8 mouse cellular contexts compared by ENCODE assay signal in the genomic region with DNA sequence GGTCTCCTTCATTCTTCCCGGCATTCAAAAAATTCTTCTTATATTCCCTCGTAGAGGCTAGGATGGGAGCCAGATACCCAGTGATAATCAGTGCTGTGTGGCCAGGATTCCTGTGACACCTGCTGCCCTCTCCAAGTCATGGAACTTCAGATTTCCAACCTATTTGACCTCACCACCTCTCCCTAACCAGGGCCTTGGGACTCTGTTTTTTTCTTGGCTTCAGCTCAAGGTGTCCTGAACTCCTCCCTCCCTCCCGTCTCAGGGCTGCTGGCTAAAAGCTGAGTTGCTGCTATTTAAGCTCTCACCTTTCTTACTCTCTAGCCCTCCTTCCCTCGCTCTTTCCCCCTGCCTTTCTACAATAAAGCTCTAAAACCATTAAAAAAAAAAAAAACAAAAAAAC. TPM values are rescaled to one million over a fixed set of nuclear protein-coding genes. Genes with fewer than 3 reads are reported as not detected.
A peak's percentile ranks its signal among the peaks of the same experiment; 100 is the strongest.
DNase-seq lines count a peak whose midpoint lies in the region; ATAC-seq and TF ChIP-seq lines count a peak whose summit lies in the region.

No protein-coding gene starts in this region.

- peaks cover 20% of the 10 kb centered on the region for H3K36me3 ChIP-seq in heart, embryonic 14.5 days (ENCODE audit: control insufficient read depth, insufficient read depth, low read length)
- H3K36me3 ChIP-seq in hindbrain, embryonic 11.5 days (ENCODE audit: control insufficient read depth, insufficient read depth, low read length): 0 out of 2 replicates have a peak, but pooled peaks cover 4% of the 10 kb centered on the region
- H3K36me3 ChIP-seq in midbrain, embryonic 10.5 days: peaks cover 25% of the 10 kb centered on the region

- H3K9me3 ChIP-seq in heart, embryonic 14.5 days (ENCODE audit: control insufficient read depth, low read length): no peaks in the 10 kb centered on the region
- H3K9me3 ChIP-seq in hindbrain, embryonic 11.5 days (ENCODE audit: control insufficient read depth, low read length): no peaks in the 10 kb centered on the region
- H3K9me3 ChIP-seq in midbrain, embryonic 10.5 days (replicated peaks): no peaks in the 10 kb centered on the region

- TF ChIP-seq POLR2A in brain, embryonic 14.5 days (IDR thresholded peaks at IDR 0.05; ENCODE audit: borderline replicate concordance, extremely low read depth, insufficient read depth, insufficient read length, poor library complexity, severe bottlenecking): no peak

- peak overlapping the region; percentile 94 for H3K9ac ChIP-seq in heart, embryonic 14.5 days (ENCODE audit: low read length)
- H3K9ac ChIP-seq in hindbrain, embryonic 11.5 days (ENCODE audit: low read depth, low read length): peak overlapping the region; percentile 96

- H3K4me2 ChIP-seq in heart, embryonic 14.5 days (ENCODE audit: low read length): peak overlapping the region; percentile 99
- peak overlapping the region; percentile 97 for H3K4me2 ChIP-seq in hindbrain, embryonic 11.5 days (replicated peaks; ENCODE audit: low read depth, low read length)

- no peak for DNase-seq in heart, adult 9 months (ENCODE audit: low spot score in 2 of 2)
- DNase-seq in brain, embryonic 14.5 days (ENCODE audit: low read depth): peak; percentile 38
- DNase-seq in hindbrain, embryonic 11.5 days (ENCODE audit: low spot score): peak; percentile 39
- no peak for DNase-seq in midbrain, embryonic 10.5 days (ENCODE audit: low spot score)
- DNase-seq in left cerebral cortex, adult 9 months (ENCODE audit: low spot score in 2 of 2): no peak
- no peak for DNase-seq in gastrocnemius, postnatal 25 days
- no peak for DNase-seq in spleen, postnatal 10 days (ENCODE audit: low spot score in 2 of 2)

- H3K27me3 ChIP-seq in heart, embryonic 14.5 days (ENCODE audit: control insufficient read depth, insufficient read depth, low read length): no peaks in the 10 kb centered on the region
- H3K27me3 ChIP-seq in hindbrain, embryonic 11.5 days (ENCODE audit: control insufficient read depth, insufficient read depth, low read length): no peaks in the 10 kb centered on the region
- no peaks in the 10 kb centered on the region for H3K27me3 ChIP-seq in midbrain, embryonic 10.5 days (ENCODE audit: low read depth, poor library complexity, severe bottlenecking)

- no peak overlapping the region for H3K27ac ChIP-seq in heart, embryonic 14.5 days (replicated peaks in 1 of 2; ENCODE audit: control insufficient read depth in 1 of 2, insufficient read depth in 1 of 2, low read depth in 2 of 2, low read length in 2 of 2)
- no peak overlapping the region for H3K27ac ChIP-seq in hindbrain, embryonic 11.5 days (ENCODE audit: low read depth, low read length)
- H3K27ac ChIP-seq in midbrain, embryonic 10.5 days (replicated peaks): peak overlapping the region; percentile 100

- ATAC-seq in heart, embryonic 14.5 days (ENCODE audit: insufficient number of reproducible peaks, insufficient read depth, low FRiP score, low read depth): no peak
- no peak for ATAC-seq in hindbrain, embryonic 11.5 days (ENCODE audit: low FRiP score)

- peaks cover 14 to 27% of the 10 kb centered on the region in 2 experiments for H3K4me1 ChIP-seq in heart, embryonic 14.5 days (ENCODE audit: control insufficient read depth in 2 of 2, insufficient read depth in 2 of 2, low read length in 2 of 2)
- peaks cover 14% of the 10 kb centered on the region for H3K4me1 ChIP-seq in hindbrain, embryonic 11.5 days (replicated peaks; ENCODE audit: control insufficient read depth, insufficient read depth, low read length)
- peaks cover 51% of the 10 kb centered on the region for H3K4me1 ChIP-seq in midbrain, embryonic 10.5 days

- peak overlapping the region; percentile 71 to 85; a peak in 3 of 4 replicates for H3K4me3 ChIP-seq in heart, embryonic 14.5 days (ENCODE audit: control insufficient read depth in 1 of 2, insufficient read depth in 1 of 2, low read depth in 1 of 2, low read length in 2 of 2)
- peak overlapping the region; percentile 92 for H3K4me3 ChIP-seq in hindbrain, embryonic 11.5 days (ENCODE audit: low read depth, low read length)
- H3K4me3 ChIP-seq in midbrain, embryonic 10.5 days: peak overlapping the region; percentile 91

- WGBS in heart, embryonic 14.5 days: 22% methylated on average over 4 of the region's 4 CpGs
- 30% methylated on average over 4 of the region's 4 CpGs for WGBS in hindbrain, embryonic 11.5 days
- 29% methylated on average over 4 of the region's 4 CpGs for WGBS in midbrain, embryonic 10.5 days

- TF ChIP-seq CTCF in brain, embryonic 14.5 days (IDR thresholded peaks at IDR 0.05; ENCODE audit: borderline replicate concordance, extremely low read depth, insufficient read depth, insufficient read length): no peak

RNA-seq across cellular contexts. Expression of gene 2810408A11Rik, which starts 0.9 kb away (rescaled TPM):
- 4.5 and 5.1 TPM in 2 replicates for polyA plus RNA-seq in heart, embryonic 14.5 days (2014; fragmentation: Nextera tagmentation; extraction: Ambion mirVana)
- polyA plus RNA-seq in brain, embryonic 14.5 days (2012; rRNA removed): 8.5 and 9.5 TPM in 2 replicates
- polyA plus RNA-seq in hindbrain, embryonic 11.5 days (2014; fragmentation: Nextera tagmentation; extraction: Ambion mirVana): 14.5 and 14.7 TPM in 2 replicates
- polyA plus RNA-seq in midbrain, embryonic 10.5 days (2016; fragmentation: Nextera tagmentation; extraction: Ambion mirVana): 14.8 and 20.5 TPM in 2 replicates
- not detected for total RNA-seq in gastrocnemius, postnatal 25 days (2021)

RNA-seq across cellular contexts. Expression of gene Neurl4, which starts 1.0 kb away (rescaled TPM):
- 7.5 and 11.1 TPM in 2 replicates for polyA plus RNA-seq in heart, embryonic 14.5 days (2014; fragmentation: Nextera tagmentation; extraction: Ambion mirVana)
- polyA plus RNA-seq in brain, embryonic 14.5 days (2012; rRNA removed): 118 and 129 TPM in 2 replicates
- 15.0 and 20.6 TPM in 2 replicates for polyA plus RNA-seq in hindbrain, embryonic 11.5 days (2014; fragmentation: Nextera tagmentation; extraction: Ambion mirVana)
- polyA plus RNA-seq in midbrain, embryonic 10.5 days (2016; fragmentation: Nextera tagmentation; extraction: Ambion mirVana): 12.8 and 14.3 TPM in 2 replicates
- total RNA-seq in gastrocnemius, postnatal 25 days (2021): 10 to 100 TPM; 25.4 to 26.0 TPM

RNA-seq across cellular contexts. Expression of gene Acap1, which starts 4.5 kb away (rescaled TPM):
- polyA plus RNA-seq in heart, embryonic 14.5 days (2014; fragmentation: Nextera tagmentation; extraction: Ambion mirVana): 3.6 and 3.8 TPM in 2 replicates
- polyA plus RNA-seq in brain, embryonic 14.5 days (2012; rRNA removed): 0.59 and 0.82 TPM in 2 replicates
- polyA plus RNA-seq in hindbrain, embryonic 11.5 days (2014; fragmentation: Nextera tagmentation; extraction: Ambion mirVana): 0.45 and 1.4 TPM in 2 replicates
- 1.0 and 1.2 TPM in 2 replicates for polyA plus RNA-seq in midbrain, embryonic 10.5 days (2016; fragmentation: Nextera tagmentation; extraction: Ambion mirVana)
- total RNA-seq in gastrocnemius, postnatal 25 days (2021): under 1 TPM; 0.26 to 0.38 TPM

RNA-seq across cellular contexts. Expression of gene Gps2, which starts 13.8 kb away (rescaled TPM):
- polyA plus RNA-seq in heart, embryonic 14.5 days (2014; fragmentation: Nextera tagmentation; extraction: Ambion mirVana): 45.2 and 46.8 TPM in 2 replicates
- polyA plus RNA-seq in brain, embryonic 14.5 days (2012; rRNA removed): 80.8 and 109 TPM in 2 replicates
- polyA plus RNA-seq in hindbrain, embryonic 11.5 days (2014; fragmentation: Nextera tagmentation; extraction: Ambion mirVana): 84.3 and 89.0 TPM in 2 replicates
- polyA plus RNA-seq in midbrain, embryonic 10.5 days (2016; fragmentation: Nextera tagmentation; extraction: Ambion mirVana): 98.4 and 111 TPM in 2 replicates
- 10 to 100 TPM; 34.6 to 35.2 TPM for total RNA-seq in gastrocnemius, postnatal 25 days (2021)

RNA-seq across cellular contexts. Expression of gene Kctd11, which starts 18.7 kb away (rescaled TPM):
- 2.6 and 2.8 TPM in 2 replicates for polyA plus RNA-seq in heart, embryonic 14.5 days (2014; fragmentation: Nextera tagmentation; extraction: Ambion mirVana)
- polyA plus RNA-seq in brain, embryonic 14.5 days (2012; rRNA removed): 1.6 and 1.9 TPM in 2 replicates
- polyA plus RNA-seq in hindbrain, embryonic 11.5 days (2014; fragmentation: Nextera tagmentation; extraction: Ambion mirVana): 2.3 and 2.4 TPM in 2 replicates
- polyA plus RNA-seq in midbrain, embryonic 10.5 days (2016; fragmentation: Nextera tagmentation; extraction: Ambion mirVana): 6.4 and 7.0 TPM in 2 replicates
- 1 to 10 TPM; 1.7 to 2.2 TPM for total RNA-seq in gastrocnemius, postnatal 25 days (2021)

Comparison
In these comparisons a context has a peak if more than half of its experiments do, and no peak if none do; other contexts are left out.
1. DNase-seq: peak in brain, embryonic 14.5 days (single experiment) and hindbrain, embryonic 11.5 days (single experiment); none in heart, adult 9 months (0 of 2), midbrain, embryonic 10.5 days (single experiment), left cerebral cortex, adult 9 months (0 of 2), gastrocnemius, postnatal 25 days (single experiment) and spleen, postnatal 10 days (0 of 2).
2. Peak in every context shown above with its lines, with median percentiles within 50 percentile points of each other: H3K4me3 ChIP-seq.